Mouse (Mus musculus) c-Kit-negative CD71-positive TER-119-positive erythroid progenitor cells, embryonic 14.5 days (primary cell): ENCODE results near the gene Gng13.

Experiments used
- DNase-seq: peaks from one replicate; pipeline ENCODE4 v3.0.0-alpha.2; 2013; ENCODE audit warnings: low read depth, low spot score

Gene Gng13

DNA sequence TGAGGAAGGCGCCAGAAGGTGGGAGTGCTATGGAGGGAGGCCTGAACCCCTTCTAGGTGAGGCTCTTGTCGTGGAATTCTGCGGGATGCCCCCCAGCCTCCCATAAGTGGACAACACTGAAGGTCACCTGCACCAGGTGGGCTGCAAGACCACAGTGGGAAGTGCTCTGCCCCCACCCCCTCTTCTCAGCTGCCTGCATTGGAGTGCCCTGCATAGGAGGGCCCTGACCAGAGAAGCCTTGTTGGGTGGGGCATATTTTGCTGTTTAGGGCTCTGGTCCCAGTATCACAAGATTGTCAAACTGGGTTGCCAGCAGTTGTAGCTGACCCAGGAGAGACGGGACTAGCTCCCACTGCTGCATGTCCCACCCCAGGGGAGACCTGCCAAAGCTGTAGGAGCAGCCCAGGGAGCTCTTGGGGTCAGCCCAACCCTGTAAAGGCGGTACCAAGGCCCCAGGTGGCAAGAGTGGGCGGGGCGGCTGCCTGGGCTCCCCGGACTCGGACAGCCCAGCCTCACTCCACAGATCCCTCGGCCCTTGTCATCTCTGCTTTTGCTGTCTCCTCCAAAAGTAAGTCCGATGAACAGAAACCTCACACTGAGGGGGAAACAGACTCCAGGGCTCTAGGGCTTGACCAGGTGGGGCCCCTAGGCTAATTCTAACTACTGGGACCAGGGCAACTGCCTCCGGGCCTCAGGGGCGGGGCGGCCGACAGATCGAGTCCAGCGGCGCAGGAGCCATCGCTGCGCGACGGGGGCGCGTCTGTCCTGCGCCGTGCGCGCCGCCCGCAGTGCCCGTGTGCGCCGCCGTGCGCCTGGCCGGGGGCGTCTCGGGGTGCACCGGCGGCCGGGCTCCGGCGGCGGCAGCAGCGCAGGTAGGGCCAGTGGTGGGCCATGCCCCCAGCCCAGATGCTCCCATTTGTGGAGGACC lies at the start of gene Gng13:
Gene Gng13, plus strand, starts transcription at position 461 of the 927 bp plus-strand sequence.
- no peak for DNase-seq

DNA sequence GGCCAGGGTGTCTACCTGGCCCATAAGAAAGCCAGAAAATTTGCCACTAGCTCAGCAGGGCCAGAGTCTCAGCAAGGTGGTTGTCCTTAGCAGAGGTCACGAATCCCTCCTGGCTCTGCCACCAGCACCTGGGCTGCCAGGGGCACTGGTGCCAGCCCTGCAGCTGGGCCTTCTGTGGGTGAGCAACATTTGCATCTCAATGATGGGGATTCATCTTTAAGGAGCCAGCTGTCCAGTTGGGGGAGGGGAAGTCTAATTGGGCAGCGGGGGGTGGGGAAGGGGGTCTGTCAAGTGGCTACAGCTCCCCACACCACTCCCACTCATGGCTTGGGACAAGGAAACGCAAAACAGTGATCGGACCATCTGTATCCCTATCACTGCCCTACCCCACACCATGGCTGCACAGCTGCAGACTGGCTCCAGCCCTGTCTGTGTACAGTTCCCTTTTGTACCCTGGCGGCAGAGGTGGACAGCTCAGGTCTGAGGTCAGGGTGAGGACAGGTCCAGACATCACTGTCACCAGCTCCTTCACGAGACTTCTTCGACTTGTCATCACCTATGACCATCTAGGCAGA lies 48.4 kb upstream of the Gng13 start:
- DNase-seq: no peak

DNA sequence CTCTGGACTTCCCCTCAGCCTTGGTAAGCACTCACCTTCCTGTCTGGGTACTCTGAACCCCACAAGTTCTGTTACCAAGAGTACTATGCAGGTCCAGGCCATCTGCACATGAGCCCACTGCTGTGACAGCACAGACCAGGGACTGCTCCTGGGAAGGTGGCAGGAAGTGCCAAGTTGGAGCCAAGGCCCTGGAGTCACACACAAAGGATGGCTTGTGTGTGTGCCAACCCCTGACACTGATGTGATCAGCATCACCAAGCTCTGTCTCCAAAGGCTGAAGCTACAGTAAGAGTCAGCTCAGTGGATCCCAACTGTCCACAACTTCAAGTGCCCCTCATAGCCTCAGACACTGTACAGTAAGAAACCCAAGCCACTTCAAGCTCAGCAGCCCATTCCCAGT lies 44.0 kb upstream of the Gng13 start:
- DNase-seq: no peak

DNA sequence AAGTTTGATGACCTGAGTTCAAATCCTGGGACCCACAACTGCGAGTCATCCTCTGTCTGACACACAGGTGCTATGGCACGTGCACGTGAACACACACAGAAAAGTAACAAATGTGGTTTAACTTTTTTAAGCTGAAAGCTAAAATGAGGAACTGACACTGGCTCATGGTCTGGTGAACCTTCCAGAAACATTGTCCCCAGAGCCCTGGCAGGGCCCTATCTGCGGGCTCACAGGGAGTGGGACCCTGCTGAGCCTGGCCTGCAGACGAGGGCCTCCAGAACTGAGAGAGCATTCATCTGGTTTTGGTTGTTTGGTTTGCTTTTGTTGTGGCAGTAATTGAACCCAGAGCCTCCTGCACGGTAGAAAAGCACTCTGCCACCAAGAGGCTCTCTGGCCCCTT lies 39.0 kb upstream of the Gng13 start:
- no peak for DNase-seq

DNA sequence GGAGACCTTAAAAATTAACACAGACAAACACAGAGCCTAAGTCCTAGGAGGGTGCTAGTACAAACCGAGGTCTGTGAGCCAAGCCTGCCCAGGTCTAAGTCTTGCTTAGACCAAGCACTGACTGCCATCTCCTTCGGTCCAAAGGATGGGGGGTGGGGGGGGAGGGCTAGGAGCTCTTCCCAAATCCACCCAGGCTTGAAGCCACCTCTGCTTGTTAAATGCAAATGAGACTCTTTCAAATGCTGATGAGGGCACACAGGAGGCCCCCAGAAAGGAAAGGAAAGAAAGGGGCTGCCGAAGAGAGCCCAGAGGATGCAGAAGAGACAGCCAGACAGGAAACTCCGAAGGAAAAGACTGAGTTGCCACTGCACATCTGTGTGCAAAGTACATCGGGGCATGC lies 37.2 kb upstream of the Gng13 start:
- no peak for DNase-seq

DNA sequence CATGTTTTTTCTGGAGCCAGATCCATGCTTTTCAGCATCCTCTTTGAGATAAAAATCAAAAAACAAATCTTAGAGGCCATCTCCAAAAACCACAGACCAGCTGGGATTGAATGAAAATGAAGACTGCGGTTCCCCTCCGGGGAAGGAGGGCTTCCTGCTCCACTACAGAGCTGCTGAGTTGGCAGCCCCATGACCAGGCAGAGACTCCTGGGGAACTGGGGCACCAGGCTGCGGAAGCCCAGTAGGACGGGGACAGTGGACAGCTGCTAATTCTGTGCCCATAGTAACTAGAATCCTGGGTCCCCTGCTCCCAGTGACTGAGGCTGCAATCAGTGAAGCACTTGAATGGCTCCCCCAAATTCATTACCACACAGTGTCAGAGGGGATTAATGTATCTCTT lies 35.3 kb upstream of the Gng13 start:
- DNase-seq: no peak

DNA sequence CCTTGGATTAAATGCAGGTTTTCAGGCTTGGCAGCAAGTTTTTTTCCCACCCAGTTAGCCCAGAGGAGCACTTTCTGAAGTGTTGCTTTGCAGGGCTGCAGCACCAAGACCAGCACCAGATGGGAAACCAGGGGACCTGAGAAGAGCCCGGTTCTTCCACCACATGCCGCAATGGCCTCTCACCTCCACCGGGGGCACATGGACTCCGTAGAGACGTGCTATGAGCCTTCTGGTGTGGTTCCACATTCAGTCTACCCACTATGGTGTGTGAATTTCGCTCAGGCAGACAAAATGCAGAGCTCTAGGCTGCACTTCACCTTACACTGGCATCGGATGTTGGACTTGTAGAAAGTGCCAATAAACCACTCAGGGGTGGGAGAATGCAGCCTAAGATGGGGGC lies 30.6 kb upstream of the Gng13 start:
- no peak for DNase-seq

DNA sequence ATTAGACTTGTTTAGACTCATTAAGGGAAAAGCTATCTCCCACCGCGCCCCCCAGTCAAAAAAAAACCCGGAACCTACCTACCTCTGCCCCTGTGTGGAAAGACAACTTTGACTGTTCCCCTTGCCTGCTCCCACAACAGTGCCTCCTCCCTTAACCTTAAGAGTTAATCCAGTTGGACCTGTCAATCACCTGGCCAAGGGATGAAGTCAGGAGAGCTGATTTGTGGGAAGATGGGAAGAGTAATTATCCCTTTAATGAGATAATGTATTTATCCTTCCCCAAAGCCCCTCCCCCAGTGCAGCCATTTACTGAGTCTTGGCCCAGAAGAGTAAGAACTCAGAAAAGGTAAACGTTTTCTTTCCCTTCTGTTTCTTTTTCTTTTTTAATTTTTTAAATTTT lies 28.0 kb upstream of the Gng13 start:
- DNase-seq: no peak

DNA sequence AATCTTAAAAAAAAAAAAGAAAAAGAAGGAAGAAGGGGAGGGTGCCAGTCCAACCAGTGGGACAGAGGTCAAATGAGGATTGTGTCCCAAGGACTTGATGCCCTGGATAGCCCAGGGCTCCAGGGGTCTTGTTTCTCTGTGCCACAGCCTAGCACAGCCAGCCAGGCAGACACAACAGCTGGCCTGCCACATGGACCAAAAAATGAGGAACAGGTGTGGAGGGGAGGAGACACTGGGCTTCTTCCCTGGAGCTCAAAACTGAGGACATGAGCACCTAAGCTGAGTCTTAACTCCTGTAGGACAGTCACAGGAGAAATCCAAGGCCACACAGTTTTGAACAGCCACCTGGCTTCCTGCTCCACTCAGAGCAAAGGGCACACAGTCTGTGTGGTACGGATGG lies 20.7 kb upstream of the Gng13 start:
- DNase-seq: no peak

DNA sequence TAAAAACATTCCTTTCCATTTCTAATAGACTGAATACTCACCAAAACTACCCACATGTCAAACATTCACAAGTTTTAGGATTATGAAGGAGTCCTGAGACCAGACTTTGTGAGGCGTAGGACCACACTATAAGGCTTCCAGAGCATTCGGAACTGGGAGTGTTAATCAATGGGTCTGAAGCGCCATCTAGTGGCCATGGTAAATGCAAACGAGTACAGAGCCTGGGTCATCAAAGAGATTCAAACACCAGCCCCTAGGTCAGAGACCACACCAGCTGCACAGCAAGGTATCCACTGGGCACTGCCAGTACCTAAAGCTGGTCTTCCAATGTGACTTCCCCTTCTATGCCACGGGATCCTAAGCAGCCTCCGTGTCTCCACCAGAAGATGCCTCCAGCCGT lies 18.5 kb upstream of the Gng13 start:
- DNase-seq: peak; percentile 52

DNA sequence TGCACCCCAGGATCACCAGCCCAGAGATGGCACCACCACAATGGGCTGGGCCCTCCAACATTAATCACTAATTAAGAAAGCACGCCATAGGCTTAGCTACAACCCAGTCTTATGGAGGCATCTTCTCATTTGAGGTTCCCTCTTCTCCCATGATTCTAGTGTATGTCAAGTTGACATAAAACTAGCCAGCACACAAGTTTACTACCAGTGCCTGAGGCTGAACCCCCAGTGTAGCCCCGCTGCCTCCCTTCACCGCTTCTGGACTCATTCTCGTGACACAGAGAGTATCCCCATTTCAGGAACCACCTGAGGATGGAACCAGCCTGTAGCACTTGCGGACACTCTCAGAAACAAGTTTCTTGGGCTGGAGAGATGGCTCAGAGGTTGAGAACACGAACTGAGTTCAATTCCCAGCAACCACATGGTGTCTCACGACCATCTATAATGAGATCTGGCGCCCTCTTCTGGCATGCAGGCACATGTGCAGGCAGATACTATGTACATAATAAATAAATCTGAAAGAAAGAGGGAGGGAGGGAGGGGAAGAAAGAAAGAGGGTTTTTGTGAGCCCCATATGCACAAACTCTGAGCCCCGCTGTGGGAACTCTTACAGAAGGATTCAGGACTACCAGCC lies 16.0 kb upstream of the Gng13 start:
- no peak for DNase-seq

DNA sequence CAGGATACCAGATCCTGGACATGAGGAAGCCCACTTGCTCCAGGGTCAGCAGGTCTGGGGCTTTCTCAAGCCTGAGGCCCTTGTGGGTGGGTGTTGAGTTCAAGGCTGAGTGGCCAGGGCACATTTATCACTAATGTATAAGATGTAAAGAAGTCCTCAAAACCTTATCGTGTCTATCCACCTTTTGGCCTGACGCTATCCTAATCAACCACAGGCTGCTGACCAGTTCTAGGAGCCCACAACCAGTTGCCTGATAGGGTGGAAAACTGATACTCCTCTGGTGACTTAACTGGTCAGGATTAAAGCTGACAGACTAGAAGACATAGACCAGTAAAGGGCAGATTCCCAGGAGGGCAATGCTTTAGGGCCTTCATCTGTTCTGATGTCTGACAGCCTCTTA lies 7.0 kb upstream of the Gng13 start:
- no peak for DNase-seq

DNA sequence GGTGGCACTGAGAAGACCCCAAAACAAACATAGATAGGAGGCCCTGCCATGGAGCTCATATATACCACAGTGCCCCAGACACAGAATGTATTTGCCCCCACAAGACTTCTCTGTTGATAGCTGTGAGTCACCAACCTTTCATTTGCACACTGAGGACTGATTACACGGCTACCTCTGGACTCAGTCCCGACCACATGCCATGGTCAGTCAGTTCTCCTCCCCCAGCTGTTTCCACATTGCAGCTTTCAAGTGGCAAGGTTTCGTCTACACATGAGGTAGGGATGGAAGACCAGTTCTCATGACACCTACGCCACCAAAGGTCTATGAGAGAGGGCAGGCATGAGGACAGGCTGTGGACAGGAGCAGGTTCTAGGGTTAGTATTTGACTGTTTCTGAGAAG lies 5.8 kb upstream of the Gng13 start:
- DNase-seq: no peak

DNA sequence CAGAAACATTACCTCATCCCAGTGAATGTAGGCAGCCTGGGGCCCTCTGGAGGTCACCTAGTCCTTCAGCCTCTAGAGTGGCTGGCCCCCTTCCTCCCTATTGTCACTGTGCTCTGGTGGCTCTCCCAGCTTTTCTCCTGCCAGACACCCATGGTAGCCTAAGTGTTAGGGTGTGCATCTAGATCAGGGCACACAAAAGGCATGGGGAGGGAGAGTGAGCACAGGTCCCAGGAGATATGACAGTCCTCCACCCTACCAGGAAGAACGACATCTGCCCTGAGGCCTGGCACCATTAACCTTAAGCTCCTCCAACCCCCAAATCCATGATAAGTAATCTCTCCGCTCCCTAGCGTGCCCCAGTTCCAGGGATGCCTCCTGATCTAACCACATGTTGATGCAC lies 1.3 kb upstream of the Gng13 start:
- DNase-seq: no peak

DNA sequence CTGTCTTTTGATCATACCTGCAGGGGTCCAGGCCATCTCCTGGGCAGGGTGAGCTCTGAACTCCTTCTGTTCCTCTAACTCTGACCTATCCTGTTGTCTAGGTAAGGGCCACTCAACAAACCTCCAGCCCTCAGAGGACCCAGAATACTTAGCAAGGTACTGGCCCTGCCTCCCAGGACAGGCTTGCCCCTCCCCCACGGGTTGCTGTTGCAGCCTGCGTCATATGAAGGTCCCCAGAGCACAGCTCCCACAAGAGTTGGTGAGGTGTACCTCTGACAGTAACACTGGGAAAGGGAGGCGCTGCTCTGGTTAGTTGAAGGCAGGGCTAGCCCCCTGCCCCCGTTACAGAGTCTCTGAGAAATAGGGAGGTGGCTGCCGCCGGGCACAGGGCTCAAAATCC lies 841 bp upstream of the Gng13 start:
- no peak for DNase-seq

DNA sequence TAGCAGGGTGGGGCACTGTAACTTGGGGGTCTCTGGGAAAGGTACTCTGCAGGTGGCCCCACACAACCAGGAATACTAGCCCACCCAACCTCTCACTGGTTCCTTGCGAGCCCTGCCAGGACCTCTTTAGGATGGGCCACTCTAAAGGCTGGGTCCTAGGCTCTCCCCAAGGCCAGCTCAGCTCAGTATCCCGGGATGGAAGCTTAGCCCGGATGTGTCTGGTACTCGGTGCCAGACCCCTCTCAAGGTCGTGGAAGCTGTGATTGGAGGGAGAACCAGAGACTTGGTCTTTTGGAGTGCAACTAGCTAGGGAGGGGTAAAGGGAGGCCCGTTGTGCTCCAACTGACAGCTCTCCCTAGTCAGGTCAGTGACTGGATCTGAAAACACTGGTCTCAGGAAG lies 720 bp downstream of the Gng13 start:
- DNase-seq: no peak

DNA sequence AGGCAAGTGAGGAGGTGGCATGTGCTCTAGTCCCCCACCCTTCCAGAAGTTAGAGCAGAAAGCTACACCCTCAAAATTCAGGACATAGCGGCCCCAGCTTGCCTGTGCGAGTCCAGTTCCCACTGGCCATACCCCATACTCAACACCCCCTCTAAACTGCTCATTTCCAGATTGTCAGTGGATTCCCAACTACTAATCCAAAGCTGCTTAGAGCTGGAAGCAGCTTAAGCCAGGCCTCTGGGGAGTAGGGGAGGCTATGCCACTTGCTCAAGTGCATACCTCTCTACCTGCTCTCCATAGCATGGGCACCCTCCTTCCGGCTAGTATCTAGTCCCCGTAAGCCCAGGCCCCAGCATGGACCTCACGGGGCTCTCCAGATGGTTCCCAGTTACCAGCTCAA lies 4.5 kb downstream of the Gng13 start:
- no peak for DNase-seq

DNA sequence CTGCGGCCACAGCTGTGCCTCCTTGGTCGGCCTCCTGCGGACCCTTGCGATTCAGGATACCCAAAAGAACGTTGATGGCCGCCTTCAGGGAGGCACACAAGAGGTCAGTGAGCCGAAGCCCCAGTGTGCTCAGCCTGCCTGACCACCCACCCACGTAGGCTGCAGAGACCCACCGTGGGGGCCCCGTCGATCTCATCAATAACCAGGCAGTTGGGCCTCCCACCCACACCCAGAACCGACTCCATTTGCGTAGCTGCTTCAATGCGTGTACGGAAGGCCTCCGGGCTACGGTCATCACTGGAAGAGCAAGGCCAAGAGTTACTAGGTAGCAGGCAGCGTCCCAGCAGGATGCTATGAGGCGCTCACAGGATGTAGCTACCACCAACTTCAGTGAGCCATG lies 6.5 kb downstream of the Gng13 start:
- no peak for DNase-seq

DNA sequence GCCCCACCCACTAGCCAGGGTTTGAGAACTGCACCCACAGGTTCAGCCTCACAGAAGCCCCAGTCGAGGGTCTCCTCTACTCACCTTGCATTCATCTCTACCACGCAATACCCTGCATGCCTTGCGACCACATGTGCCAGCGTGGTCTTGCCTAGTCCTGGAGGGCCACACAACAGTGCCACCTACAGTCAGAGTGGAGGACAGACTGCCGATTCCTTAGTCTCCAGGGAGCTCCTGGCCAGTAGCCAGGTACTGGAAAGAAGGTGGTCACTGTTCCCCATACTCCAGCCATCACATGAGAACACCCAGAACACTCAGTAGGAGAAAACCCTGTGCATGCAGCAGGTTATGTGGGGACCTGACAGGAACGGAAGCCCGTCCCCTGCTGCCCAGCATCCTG lies 6.9 kb downstream of the Gng13 start:
- DNase-seq: no peak

DNA sequence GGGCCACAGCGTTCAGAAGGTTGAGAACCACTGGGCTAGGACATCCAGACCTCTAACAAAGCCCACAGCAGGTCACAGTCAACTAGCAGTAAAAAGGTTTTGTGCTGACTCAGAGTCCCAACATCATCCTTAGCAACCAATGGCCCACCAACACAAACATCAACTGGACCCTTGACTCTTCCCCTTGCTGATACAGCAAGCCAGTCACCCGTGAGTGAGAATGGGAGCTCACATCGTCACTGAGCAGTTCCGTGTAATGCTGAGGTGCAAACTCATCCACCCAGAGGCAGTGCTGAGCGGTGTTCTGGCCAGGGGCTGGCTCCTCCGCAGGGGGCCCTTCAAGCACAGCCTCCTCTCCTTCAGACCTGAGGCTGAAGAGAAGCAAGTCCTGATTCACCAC lies 8.3 kb downstream of the Gng13 start:
- DNase-seq: no peak

DNA sequence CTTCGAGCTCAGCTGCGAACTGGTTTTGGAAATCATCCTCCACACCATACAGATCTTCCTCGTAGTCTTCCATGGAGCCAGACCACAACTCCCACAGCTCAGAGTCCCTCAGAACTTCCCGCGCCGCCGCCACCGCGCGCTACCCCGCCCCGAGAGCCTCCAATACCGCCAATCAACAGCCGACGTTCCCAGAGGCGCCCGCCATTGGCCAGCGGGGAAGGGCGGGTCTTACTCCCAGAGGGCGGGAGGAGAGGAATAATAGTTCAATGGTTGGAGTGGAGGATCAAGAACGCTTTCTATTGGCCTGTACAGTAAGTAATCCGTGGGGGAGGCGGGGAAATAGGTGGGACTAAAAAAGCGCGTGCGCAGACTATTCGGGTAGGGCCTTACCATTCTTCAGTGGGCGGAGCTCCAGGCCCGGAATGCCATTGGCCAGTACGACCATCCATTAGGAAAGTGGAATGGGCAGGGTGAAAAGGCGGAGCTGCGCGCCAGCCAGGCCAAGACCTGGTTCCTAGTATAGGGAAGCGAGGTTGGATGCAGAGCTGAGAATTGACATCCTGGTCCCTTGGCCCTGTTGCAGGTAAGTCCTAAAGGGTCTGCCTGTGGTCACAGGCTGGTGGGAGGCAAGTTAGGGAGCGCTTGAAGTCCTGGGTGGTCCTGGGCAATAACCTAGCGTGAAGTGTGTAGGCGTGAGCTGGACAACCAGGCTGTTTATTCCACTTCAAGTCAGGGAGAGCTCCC lies 10.5 kb downstream of the Gng13 start, which contains the start of the genes Chtf18 and Rpusd1:
Gene Chtf18, minus strand, starts transcription at position 155 of the 744 bp plus-strand sequence.
Gene Rpusd1, plus strand, starts transcription at position 406 of the 744 bp plus-strand sequence.
- DNase-seq: peak; percentile 100

DNA sequence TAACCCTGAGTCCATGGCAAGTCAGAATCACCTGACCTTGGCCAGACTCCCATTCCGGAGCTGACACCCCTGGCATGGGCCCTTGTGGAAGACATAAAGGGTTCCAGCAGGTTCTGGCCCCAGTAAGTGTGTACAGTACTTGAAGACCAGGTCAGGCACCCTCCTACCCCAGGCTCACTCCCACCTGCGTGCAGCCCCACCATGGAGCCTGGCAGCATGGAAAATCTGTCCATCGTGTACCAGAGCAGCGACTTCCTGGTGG lies 11.0 kb downstream of the Gng13 start:
- DNase-seq: no peak
